Mouse (Mus musculus): Measurements from ENCODE around the gene Pdcd2l. TPM values are rescaled to one million over a fixed set of nuclear protein-coding genes. Genes with fewer than 3 reads are reported as not detected.

The Pdcd2l gene
- total RNA-seq (2021): 10 to 100 TPM; 22.8 to 25.4 TPM
- long read RNA-seq, experiment 1, transcript Pdcd2l-201 (7 exons, 1,295 nt): major isoform, 13 of 27 reads
- long read RNA-seq, experiment 1, partial matches to known transcripts: 10 of 27 reads
- long read RNA-seq, experiment 1, other reads (novel, unspliced or antisense): 3 of 27 reads
- long read RNA-seq, experiment 2, transcript Pdcd2l-201 (7 exons, 1,295 nt): major isoform, 26 of 35 reads
- long read RNA-seq, experiment 2, partial matches to known transcripts: 9 of 35 reads
- long read RNA-seq, experiment 2, other reads (novel, unspliced or antisense): 0 of 35 reads

DNA sequence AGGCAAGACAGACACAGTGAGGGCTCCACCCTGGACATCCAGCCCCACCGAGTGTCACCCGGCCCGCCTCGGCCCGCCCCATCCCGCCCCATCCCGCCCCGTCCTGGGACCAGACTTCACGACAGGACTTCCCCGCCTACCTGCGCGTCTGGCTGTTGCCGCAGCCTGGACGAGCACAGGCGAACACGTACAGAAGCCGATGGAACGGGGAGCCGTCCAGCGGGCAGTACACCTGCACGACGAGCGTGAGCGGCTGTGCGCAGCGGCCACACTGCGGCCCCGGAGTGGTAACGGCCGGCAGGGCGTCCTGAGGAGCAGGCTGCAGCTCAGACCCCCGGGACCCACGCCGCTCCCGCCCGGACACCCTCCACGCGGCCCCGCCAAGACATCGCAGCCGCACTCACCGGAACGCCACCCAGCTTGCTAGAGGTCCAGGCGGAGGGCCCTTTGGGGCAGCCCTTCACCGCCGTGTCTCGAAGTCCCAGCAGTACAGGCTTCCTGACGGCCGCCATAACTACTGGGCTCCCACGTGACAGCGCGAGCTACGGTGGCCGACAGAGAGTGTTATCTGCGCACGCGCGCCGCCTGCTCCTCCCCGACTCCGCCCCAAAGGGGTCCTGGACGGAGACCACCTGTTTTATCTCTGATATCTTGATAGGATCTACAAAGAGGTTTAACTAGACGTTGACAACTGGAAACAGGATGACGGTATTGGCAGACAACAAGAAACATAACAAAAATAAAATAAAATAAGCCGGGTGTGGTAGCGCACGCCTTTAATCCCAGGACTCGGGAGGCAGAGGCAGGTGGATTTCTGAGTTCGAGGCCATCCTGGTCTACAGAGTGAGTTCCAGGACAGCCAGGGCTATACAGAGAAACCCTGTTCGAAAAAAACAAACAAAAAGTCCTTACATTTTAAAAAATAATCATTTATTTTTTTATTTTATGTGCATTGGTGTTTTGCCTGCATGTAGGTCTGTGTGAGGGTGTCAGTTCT is at the start of gene Pdcd2l:
TSS of gene Pdcd2l (minus strand) at position 530 of the 997 bp plus-strand sequence.
- intact Hi-C loops (cut with DNase I): no loop called here
- peak; percentile 91 to 95 for DNase-seq (ENCODE audit: low spot score in 2 of 2)

DNA sequence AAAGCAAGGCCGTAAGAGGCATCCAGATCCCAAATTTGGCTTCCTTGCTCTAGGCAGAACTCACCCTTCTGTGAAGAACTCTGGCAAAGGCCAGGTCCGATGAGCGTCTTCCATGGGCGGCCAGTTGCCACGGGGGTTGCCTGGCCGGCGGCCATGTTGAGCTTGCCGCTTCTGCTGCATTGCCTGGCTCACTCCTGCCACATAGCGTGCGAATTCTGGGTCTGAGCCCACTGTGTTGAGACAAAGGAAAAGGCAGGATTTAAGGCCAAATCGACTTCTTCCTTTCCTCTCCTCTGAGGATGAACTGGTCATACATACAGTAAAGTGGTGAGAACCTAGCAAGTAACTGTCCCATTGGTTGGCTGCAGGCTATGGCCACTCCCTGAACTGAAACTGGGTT is 45.7 kb upstream of the Pdcd2l start:
- no peak for DNase-seq (ENCODE audit: low spot score in 2 of 2)
- intact Hi-C loops (cut with DNase I): no loop called here

DNA sequence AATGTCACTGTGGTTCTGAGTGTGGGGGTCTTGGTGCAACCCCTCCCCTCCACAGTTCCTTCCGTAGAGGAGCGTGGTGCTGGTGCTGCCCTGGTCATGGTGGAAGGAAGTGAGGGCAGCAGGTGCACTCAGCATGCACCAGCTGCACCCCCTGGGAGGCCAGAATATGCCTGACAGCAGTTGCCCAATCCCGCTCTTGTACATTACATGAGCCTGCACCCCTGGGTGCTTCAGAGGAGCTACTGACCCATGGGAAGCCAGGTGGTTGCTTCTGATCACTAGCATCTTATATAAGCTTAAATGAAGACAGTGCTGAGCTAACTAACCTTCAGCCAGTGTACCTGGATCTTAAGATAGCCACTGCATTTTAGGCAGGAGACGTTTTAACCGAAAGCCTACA is 41.6 kb upstream of the Pdcd2l start:
- intact Hi-C loops (cut with DNase I): no loop called here
- DNase-seq (ENCODE audit: low spot score in 2 of 2): no peak

DNA sequence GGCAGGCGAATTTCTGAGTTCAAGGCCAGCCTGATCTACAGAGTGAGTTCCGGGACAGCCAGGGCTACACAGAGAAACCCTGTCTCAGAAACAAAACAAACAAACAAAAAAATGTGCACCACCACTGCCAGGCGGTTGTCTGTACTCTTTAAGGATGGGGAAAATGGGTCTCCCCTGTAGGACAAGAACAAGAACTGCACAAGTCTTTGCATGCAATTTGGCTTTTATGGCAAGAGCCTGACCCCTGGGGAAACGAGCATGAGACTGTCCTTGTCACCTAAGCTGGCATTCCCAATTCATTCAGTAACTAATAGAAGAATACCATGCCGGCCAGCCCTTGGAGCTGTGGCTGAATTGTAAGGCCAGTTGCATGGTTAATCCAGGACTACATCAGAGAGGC is 39.1 kb upstream of the Pdcd2l start:
- no peak for DNase-seq (ENCODE audit: low spot score in 2 of 2)
- intact Hi-C loops (cut with DNase I): no loop called here

DNA sequence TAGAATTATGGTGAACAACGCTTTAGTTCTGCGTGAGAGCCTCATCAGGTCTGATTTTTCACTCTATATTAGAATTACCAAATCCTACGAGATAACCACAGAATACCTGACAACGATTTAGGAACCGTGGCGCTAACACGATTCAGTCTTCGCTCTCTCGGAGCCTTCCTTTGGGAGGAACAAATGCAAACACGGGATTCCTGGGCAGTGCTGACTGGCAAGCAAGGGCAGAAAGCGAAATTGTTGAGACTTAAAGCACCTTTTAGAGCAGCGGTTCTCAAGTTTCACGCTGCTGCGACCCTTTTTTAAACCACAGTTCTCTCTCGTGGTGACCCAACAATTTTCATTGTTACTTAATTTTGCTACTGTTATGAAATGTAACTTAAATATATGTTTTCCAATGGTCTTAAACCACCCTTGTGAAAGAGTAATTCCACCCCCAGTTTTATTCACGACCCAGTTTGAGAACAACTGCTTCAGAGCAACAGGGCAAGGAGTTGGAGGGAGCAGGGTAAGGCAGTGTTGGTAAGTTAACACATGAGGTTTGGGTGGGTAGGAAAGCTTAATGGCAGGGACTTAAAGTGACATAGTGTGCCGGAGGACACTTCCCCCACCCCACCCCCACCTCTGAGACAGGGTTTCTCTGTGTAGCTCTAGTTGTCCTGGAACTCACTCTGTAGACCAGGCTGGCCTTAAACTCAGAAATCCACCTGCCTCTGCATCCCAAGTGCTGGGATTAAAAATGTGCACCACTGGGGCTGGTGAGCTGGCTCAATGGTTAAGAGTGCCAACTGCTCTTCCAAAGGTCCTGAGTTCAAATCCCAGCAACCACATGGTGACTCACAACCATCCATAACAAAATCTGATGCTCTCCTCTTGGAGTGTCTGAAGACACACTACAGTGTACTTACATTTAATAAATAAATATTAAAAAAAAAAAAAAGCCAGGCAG is 38.4 kb upstream of the Pdcd2l start:
- DNase-seq (ENCODE audit: low spot score in 2 of 2): no peak
- intact Hi-C loops (cut with DNase I): no loop called here

DNA sequence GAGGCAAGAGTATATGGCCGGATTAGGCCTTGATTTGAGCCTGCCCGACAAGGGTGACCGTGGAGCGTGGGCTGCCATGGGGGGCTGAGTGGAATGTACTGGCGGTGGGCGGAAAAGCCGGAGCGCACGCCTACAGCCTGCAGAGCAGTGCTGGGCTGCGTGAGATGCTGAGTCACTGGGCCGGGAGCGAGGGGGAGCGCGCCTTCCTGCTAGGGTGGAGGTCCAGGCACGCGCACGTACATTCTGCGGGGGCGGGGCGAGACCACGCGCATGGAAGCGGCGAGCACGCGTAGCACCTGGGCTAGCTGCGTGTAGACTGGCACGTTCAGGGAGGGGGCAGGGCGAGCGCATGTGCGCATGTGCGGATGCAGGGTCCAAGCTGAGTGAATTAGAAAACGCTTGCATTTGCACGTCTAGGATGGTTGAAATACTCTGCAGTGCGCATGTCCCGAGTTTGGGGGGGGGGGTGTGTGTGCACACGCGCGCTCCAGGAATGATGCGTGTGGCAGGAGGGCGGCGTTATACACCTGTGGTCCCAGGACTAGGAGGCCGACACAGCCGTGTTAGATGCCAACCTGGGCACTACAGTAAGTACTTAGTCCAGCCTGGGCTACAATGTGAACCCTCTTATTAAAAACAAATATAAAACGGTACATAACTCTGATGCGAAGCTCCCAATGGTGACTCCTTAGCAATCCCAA is 37.6 kb upstream of the Pdcd2l start:
- intact Hi-C loops (cut with DNase I): no loop called here

DNA sequence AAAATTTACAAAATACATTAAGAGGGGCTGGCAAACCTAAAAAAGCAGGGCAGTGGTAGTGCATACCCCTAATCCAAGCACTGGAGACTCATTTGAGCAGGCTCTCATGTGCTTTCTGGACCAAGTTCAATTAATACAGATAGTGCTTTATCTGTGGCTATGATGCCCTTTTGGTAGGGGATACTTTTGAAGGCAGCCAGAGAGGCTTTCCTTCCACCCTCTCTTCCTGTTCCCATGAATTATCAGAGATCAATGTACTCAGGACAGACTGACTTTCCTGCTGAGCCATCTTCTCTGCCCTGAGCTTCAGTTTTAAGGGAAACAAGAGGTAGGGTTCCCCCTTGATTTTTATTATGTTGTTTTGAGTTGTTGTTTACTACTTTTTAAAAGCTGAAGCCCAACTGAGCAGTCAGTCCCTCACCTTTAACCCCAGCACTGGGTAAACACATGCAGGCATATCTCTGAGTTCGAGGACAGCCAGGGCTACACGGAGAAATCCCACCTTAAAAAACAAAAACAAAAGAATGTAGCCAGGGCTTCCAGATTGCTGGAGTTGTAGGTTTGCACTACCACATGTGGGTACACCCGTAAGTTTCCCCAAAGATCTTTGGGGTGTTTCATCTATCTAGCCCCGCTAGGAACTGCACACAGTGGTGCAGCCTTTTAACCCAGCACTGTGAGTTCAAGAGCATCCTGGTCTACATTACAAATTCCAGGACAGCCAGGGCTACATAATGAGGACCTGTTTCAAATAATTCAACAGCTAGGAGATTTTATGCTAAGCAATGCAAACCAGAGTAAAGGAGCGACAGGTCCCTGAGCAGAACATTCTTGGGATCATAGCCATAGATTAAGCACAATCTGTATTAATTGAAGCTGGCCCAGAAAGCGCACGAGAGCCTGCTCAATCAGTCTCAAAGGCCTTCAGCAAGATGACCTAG is 36.6 kb upstream of the Pdcd2l start:
- no peak for DNase-seq (ENCODE audit: low spot score in 2 of 2)

More for the DNA sequence above, 37.6 kb upstream of the Pdcd2l start:
- peak; percentile 100 for DNase-seq (ENCODE audit: low spot score in 2 of 2)

DNA sequence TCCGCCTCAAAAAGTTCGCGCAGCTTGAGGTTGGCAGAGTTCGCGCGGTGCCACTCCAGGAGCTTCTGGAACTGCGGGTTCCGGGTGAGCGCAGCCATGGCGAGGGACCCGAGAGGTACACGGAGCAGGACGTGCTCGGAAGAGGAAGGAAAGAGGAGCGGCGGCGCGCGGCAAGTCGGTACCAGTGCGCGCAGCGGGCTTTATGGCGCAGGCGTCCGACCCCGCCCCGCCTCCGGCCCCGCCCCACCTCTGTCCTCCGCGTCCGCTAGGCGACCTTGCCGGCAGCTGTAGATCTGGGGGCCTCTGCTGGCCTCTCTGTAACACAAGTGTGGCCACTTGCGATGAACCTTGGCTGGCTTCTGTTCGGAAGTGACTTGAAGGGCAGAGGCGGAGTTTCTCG is 33.7 kb upstream of the Pdcd2l start, which contains the start of gene Gpi1:
TSS of gene Gpi1 (minus strand) at position 221 of the 400 bp plus-strand sequence.
- DNase-seq (ENCODE audit: low spot score in 2 of 2): peak; percentile 70 to 84
- intact Hi-C loops (cut with DNase I): no loop called here

More for the DNA sequence above, 36.6 kb upstream of the Pdcd2l start:
- intact Hi-C loops (cut with DNase I): no loop called here

DNA sequence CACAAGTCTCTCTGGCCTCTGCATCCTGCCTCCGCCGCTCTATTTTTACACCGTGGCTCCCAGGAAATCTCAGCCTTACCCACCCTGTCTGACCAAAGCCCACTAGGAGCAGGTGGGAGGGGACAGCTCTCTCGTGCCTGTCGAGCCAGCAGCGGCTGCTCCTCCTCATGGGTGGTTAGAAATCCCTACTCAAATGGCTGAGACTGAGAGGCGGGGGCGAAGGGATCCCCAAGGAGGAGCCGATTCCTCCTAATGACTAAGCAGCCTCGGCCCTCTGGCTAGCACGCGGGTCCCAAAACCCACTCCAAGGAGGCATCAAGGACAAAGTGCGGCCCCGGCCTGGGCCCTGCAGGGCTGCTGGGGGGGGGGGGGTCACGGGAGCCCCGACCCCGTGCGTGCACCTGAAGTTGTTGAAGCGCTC is 33.2 kb upstream of the Pdcd2l start:
- intact Hi-C loops (cut with DNase I): no loop called here
- peak; percentile 57 to 67 for DNase-seq (ENCODE audit: low spot score in 2 of 2)

DNA sequence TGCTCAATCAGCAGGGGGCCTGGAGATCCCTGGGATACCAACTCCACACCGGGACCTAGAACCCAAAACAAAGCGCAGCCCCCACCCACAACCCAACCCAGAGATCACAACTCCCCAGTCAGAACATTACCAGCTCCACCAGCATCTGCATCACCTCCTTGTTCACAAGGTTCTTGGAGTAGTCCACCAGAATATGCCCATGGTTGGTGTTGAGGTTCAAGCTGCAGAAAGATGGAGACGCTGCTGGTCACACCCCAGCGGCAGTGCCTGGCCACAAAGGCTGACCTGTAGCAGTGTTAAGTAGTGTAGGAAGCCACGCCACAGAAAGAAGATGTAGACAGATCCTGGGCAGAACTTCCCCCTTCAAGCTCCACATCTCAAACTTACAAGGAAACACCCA is 32.7 kb upstream of the Pdcd2l start:
- no peak for DNase-seq (ENCODE audit: low spot score in 2 of 2)
- intact Hi-C loops (cut with DNase I): no loop called here

DNA sequence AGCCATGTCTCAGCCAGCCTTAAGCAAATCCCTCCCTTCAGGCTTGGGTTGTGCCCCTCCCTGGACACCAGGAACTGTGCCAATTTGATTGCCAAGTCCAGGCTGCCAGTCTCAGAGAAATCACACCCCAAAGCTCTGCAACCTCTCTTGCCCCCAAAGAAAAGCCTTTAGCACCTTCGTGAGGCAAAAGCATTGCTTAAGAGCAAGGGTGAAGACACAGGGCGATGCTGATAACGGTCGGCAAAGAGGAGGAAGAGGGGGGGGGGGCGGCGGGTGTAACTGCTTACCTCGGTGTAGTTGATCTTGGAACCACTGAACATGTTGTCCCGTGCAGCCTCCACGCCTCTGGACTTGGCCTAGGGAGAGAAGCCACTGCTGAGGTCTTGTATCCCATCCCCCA is 32.2 kb upstream of the Pdcd2l start:
- no peak for DNase-seq (ENCODE audit: low spot score in 2 of 2)
- intact Hi-C loops (cut with DNase I): no loop called here

DNA sequence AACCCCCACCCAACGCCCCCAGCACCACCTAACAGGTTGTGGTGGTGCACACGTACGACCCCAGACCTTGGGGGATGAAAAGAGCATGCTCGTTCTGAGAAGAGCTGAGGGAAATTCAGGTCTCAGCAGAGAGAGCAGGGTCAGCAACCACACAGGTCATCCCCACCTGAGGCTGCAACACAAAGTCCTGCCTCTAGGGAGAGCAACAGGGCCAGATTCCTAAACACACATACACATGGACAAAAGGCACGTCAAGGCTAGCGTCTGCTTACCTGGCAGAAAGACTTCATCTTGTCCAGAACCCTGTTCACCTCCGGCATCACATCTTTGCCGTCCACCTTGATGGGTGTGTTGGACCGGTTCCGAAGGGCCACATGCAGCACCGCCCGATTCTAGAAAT is 30.4 kb upstream of the Pdcd2l start:
- DNase-seq (ENCODE audit: low spot score in 2 of 2): no peak
- intact Hi-C loops (cut with DNase I): no loop called here

DNA sequence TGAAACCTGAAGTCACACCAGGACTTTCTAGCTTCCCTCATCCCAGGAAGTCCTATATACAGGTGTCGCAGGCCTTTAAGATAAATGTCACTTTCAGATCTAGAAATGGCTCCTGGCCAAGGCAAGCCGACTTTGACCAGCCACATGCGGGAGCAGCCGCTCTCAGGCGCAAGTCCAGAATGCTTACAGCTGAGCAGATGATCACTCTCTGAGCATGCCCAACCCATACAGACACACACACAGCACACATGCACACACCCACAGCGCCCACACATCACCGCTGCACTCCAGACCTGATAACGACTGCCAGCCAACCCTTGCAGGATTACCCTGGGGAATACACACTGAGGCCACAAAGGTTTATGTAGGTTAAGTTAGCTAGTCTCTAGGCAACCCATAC is 29.6 kb upstream of the Pdcd2l start:
- intact Hi-C loops (cut with DNase I): no loop called here
- DNase-seq (ENCODE audit: low spot score in 2 of 2): peak; percentile 30 to 60

DNA sequence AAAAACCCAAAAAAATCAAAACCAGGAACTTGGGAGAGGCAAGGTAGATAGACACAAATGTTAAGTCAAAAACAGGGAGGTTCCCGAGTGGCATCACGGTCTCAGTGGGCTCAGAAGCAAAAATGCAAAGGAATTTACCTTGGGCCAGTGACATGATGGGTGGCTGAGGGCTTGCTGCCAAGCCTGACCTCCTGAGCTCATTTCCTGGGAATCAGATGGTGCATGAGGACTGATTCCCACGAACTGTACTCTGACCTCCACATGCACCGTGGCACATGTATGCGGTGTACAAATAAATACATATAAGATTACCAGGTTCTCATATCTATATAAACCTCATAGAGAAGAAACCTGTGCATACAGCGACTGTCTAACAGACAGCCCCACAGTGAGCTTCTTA is 27.8 kb upstream of the Pdcd2l start:
- intact Hi-C loops (cut with DNase I): no loop called here

DNA sequence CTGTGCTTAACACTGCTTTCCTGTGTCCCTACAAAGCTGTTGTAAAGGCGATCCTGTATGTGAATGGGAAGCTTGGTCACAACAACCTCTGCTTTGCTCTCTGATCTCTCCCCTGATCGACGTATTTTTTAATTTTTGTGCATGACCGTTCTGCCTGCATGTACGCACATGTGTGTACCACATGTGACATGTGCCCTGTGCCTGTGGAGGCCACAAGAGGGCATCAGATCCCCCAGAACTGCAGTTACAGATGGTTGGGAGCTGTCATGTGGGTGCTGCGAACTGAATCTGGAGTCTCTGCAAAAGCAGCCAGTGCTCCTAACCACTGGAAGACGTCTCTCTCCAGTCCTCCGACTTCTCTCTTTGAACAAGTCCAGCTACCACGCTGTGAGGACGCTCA is 25.9 kb upstream of the Pdcd2l start:
- intact Hi-C loops (cut with DNase I): no loop called here

More for the DNA sequence above, 27.8 kb upstream of the Pdcd2l start:
- no peak for DNase-seq (ENCODE audit: low spot score in 2 of 2)

DNA sequence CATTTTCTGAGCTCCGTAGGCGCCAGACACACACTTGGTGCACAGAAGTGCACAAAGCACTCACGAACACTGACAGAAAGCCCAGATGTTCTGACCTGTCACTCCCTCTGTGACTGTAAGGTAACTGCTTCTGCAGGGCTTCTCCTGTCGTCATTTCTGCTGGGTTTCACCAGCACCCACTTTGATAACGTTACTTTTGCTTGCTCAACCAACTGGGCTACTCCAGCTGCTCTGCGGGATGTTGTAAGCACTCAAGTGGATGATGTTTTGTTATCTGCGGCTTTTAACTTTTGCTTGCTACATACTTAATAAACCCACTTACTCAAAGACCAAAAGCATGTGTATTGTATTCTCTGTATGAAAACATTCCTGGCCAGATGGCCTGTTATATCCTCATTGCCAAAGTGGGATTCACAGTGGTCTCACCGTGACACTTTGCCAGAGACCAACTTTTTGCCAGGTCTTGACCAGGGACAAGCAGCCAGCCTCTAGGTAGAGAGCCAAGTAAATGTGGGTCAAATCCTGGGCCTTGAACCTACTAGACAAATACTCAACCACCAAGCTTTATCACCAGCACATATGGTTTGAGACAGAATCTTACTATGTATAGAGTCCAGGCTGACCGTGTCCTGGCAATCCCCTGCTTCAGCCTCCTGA is 25.3 kb upstream of the Pdcd2l start:
- no peak for DNase-seq (ENCODE audit: low spot score in 2 of 2)
- intact Hi-C loops (cut with DNase I): no loop called here

More for the DNA sequence above, 25.9 kb upstream of the Pdcd2l start:
- no peak for DNase-seq (ENCODE audit: low spot score in 2 of 2)

DNA sequence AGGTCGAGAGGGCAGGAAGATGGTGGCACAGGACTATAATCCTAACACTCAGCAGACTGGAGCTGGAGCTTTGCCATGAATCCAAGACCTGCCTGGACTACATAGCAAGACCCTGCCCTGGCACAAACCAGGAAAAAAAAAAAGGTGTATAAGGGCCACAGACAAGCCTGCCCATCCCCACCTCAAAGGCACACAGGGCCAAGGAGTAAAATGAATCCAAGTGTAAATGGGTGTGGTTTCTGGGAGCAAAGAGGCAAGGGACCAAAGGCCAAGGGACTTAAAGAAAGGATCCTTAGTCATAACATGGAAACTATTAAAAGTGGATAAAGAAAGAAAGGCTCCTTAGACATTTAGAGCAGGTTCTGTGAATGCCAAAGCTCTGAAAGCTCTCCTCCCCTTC is 22.0 kb upstream of the Pdcd2l start:
- intact Hi-C loops (cut with DNase I): no loop called here
- no peak for DNase-seq (ENCODE audit: low spot score in 2 of 2)
